Mouse (Mus musculus) stomach, embryonic 16.5 days (tissue): ENCODE data around the gene Cntnap2. TPM values are rescaled to one million over a fixed set of nuclear protein-coding genes. Genes with fewer than 3 reads are reported as not detected.

ENCODE experiments used
- ATAC-seq: fragments of 200-750 bp; cut with Nextera tagmentation; 2 replicates; pipeline ENCODE4 v1.8.0; 2017; ENCODE audit warnings: moderate number of reproducible peaks, moderate TSS enrichment; ENCODE audit not compliant: insufficient read depth, low FRiP score
- H3K27ac ChIP-seq: fragments of 300-500 bp; sonication (generic); 2 replicates; pipeline ENCODE4 v1.5.1; 2014; ENCODE audit warnings: low read length
- H3K27me3 ChIP-seq: fragments of 300-500 bp; sonication (generic); 2 replicates; pipeline ENCODE4 v1.6.1; 2014; ENCODE audit warnings: low read length, control low read depth, mixed read lengths; ENCODE audit not compliant: control insufficient read depth, insufficient read depth
- H3K36me3 ChIP-seq: fragments of 300-500 bp; sonication (generic); 2 replicates; pipeline ENCODE4 v1.6.1; 2014; ENCODE audit warnings: low read length; ENCODE audit not compliant: control insufficient read depth, insufficient read depth
- H3K4me1 ChIP-seq: fragments of 300-500 bp; sonication (generic); 2 replicates; pipeline ENCODE4 v1.6.1; 2014; ENCODE audit warnings: low read length, control low read depth, mixed read lengths; ENCODE audit not compliant: control insufficient read depth, insufficient read depth
- H3K4me2 ChIP-seq: fragments of 300-500 bp; sonication (generic); 2 replicates; pipeline ENCODE4 v1.6.1; 2014; ENCODE audit warnings: low read depth, low read length, mixed read lengths
- H3K4me3 ChIP-seq: fragments of 300-500 bp; sonication (generic); replicated peaks from 2 replicates; pipeline ENCODE4 v1.5.1; 2014; ENCODE audit warnings: mild to moderate bottlenecking, low read length
- H3K9ac ChIP-seq: fragments of 300-500 bp; sonication (generic); 2 replicates; pipeline ENCODE4 v1.6.1; 2014; ENCODE audit warnings: low read length
- H3K9me3 ChIP-seq: fragments of 300-500 bp; sonication (generic); replicated peaks from 2 replicates; pipeline ENCODE4 v1.6.1; 2016; ENCODE audit warnings: low read length, control low read depth; ENCODE audit not compliant: control insufficient read depth
- WGBS: fragments of 180-500 bp; shearing (Covaris S2); extraction: QIAGEN DNeasy Blood & Tissue Kit; methylation state at CpG from one replicate; pipeline ENCODE4 v1.1.7; 2014; 5-methylcytosine and 5-hydroxymethylcytosine counted together
- polyA plus RNA-seq: library from polyadenylated mRNA; unstranded; fragments of >200 nt; fragmentation: Nextera tagmentation; extraction: Ambion mirVana; gene quantifications from 2 replicates; pipeline ENCODE4 v1.2.1, GENCODE M21; 2015

Gene Cntnap2
- polyA plus RNA-seq, 1 experiment from 2014 or later, result 2.1 TPM

- Histone ChIP-seq H3K36me3 (no peaks in the 10 kb centered on the region), H3K4me2 (no peak overlapping the region), H3K9me3 (no peaks in the 10 kb centered on the region), H3K9ac (no peak overlapping the region), H3K27me3 (no peaks in the 10 kb centered on the region), H3K4me1 (no peaks in the 10 kb centered on the region), H3K27ac (no peak overlapping the region), H3K4me3 (no peak overlapping the region)
- no peak for ATAC-seq
- whole genome bisulfite sequencing, result 67% methylated on average over 2 of the region's 2 CpGs
Observed at GRCm38 (mm10) chr6:46031821-46032594, 972.9 kb downstream of the Cntnap2 start.

- Histone ChIP-seq H3K27ac (no peak overlapping the region), H3K9ac (no peak overlapping the region), H3K4me2 (no peak overlapping the region), H3K4me1 (no peaks in the 10 kb centered on the region), H3K36me3 (no peaks in the 10 kb centered on the region), H3K27me3 (no peaks in the 10 kb centered on the region), H3K9me3 (no peaks in the 10 kb centered on the region), H3K4me3 (no peak overlapping the region)
- no peak for ATAC-seq
- WGBS, result 59% methylated on average over 2 of the region's 2 CpGs
Observed at GRCm38 (mm10) chr6:46033108-46033507, 974.0 kb downstream of the Cntnap2 start.

- no peaks in the 10 kb centered on the region for H3K4me1 ChIP-seq
- no peak for ATAC-seq
- no peak overlapping the region for H3K9ac ChIP-seq
- no peak overlapping the region for H3K4me2 ChIP-seq
- H3K9me3 ChIP-seq, result no peaks in the 10 kb centered on the region
- H3K27ac ChIP-seq, result no peak overlapping the region
- WGBS, result 82% methylated on average over 4 of the region's 4 CpGs
- H3K4me3 ChIP-seq, result no peak overlapping the region
- H3K27me3 ChIP-seq, result no peaks in the 10 kb centered on the region
- H3K36me3 ChIP-seq, result no peaks in the 10 kb centered on the region
Observed at GRCm38 (mm10) chr6:46040671-46041070, 981.5 kb downstream of the Cntnap2 start.

GRCm38 (mm10) chr6:46080236-46080635, 1021.1 kb downstream of the Cntnap2 start:
- H3K4me2 ChIP-seq, result no peak overlapping the region
- H3K27ac ChIP-seq, result no peak overlapping the region
- 86% methylated on average over 2 of the region's 2 CpGs for WGBS
- no peaks in the 10 kb centered on the region for H3K9me3 ChIP-seq
- H3K4me3 ChIP-seq, result no peak overlapping the region
- H3K36me3 ChIP-seq, result no peaks in the 10 kb centered on the region
- no peak overlapping the region for H3K9ac ChIP-seq
- no peaks in the 10 kb centered on the region for H3K27me3 ChIP-seq
- no peaks in the 10 kb centered on the region for H3K4me1 ChIP-seq
- ATAC-seq, result no peak

- H3K27ac ChIP-seq, result no peak overlapping the region
- H3K9me3 ChIP-seq, result no peaks in the 10 kb centered on the region
- no peak for ATAC-seq
- H3K36me3 ChIP-seq, result no peaks in the 10 kb centered on the region
- no peaks in the 10 kb centered on the region for H3K27me3 ChIP-seq
- H3K9ac ChIP-seq, result no peak overlapping the region
- H3K4me1 ChIP-seq, result no peaks in the 10 kb centered on the region
- H3K4me3 ChIP-seq, result no peak overlapping the region
- H3K4me2 ChIP-seq, result no peak overlapping the region
Observed at GRCm38 (mm10) chr6:46081432-46081831, 1022.3 kb downstream of the Cntnap2 start.

GRCm38 (mm10) chr6:46143189-46143841, 1084.2 kb downstream of the Cntnap2 start:
- Histone ChIP-seq H3K9ac (no peak overlapping the region), H3K27ac (no peak overlapping the region), H3K9me3 (no peaks in the 10 kb centered on the region), H3K27me3 (no peaks in the 10 kb centered on the region), H3K4me1 (no peaks in the 10 kb centered on the region), H3K4me3 (no peak overlapping the region), H3K36me3 (no peaks in the 10 kb centered on the region), H3K4me2 (no peak overlapping the region)
- WGBS, result 90% methylated on average over 1 of the region's 1 CpGs
- ATAC-seq, result no peak

- no peaks in the 10 kb centered on the region for H3K4me1 ChIP-seq
- WGBS, result 75% methylated on average over 1 of the region's 1 CpGs
- H3K9me3 ChIP-seq, result no peaks in the 10 kb centered on the region
- H3K27ac ChIP-seq, result no peak overlapping the region
- no peaks in the 10 kb centered on the region for H3K36me3 ChIP-seq
- ATAC-seq, result no peak
- no peak overlapping the region for H3K4me2 ChIP-seq
- no peak overlapping the region for H3K4me3 ChIP-seq
- H3K27me3 ChIP-seq, result no peaks in the 10 kb centered on the region
- H3K9ac ChIP-seq, result no peak overlapping the region
Observed at GRCm38 (mm10) chr6:46166837-46167236, 1107.7 kb downstream of the Cntnap2 start.

GRCm38 (mm10) chr6:46197298-46197697, 1138.1 kb downstream of the Cntnap2 start:
- no peak overlapping the region for H3K9ac ChIP-seq
- H3K4me1 ChIP-seq, result no peaks in the 10 kb centered on the region
- H3K36me3 ChIP-seq, result no peaks in the 10 kb centered on the region
- H3K4me2 ChIP-seq, result no peak overlapping the region
- H3K4me3 ChIP-seq, result no peak overlapping the region
- no peaks in the 10 kb centered on the region for H3K27me3 ChIP-seq
- no peak for ATAC-seq
- H3K27ac ChIP-seq, result no peak overlapping the region
- WGBS, result 88% methylated on average over 2 of the region's 2 CpGs
- H3K9me3 ChIP-seq, result no peaks in the 10 kb centered on the region

- ATAC-seq, result no peak
- 63% methylated on average over 4 of the region's 4 CpGs for WGBS
- no peak overlapping the region for H3K9ac ChIP-seq
Observed at GRCm38 (mm10) chr6:46201828-46202227, 1142.7 kb downstream of the Cntnap2 start.

More at GRCm38 (mm10) chr6:46201828-46202227, 1142.7 kb downstream of the Cntnap2 start:
- H3K27me3 ChIP-seq, result no peaks in the 10 kb centered on the region
- H3K36me3 ChIP-seq, result no peaks in the 10 kb centered on the region
- H3K4me3 ChIP-seq, result no peak overlapping the region
- H3K4me2 ChIP-seq, result no peak overlapping the region
- no peaks in the 10 kb centered on the region for H3K4me1 ChIP-seq
- H3K27ac ChIP-seq, result no peak overlapping the region
- H3K9me3 ChIP-seq, result no peaks in the 10 kb centered on the region
